ENCODE assay signal across 8 mouse cellular contexts in genomic region chr4:43493846-43494240, GRCm38 (mm10). TPM values are rescaled to one million over a fixed set of nuclear protein-coding genes. Genes with fewer than 3 reads are reported as not detected.
DNase-seq lines count a peak whose midpoint lies in the region; ATAC-seq and TF ChIP-seq lines count a peak whose summit lies in the region.

No protein-coding gene starts in this region.

- no peak for TF ChIP-seq POLR2A in liver, adult 2 months (IDR thresholded peaks at IDR 0.05; ENCODE audit: extremely low read depth, insufficient read depth, low read length)
- no peak for TF ChIP-seq POLR2A in cortical plate, adult 2 months (IDR thresholded peaks at IDR 0.05; ENCODE audit: extremely low read depth, insufficient read depth, low read length)

- peaks cover 5% of the 10 kb centered on the region for H3K4me1 ChIP-seq in liver, adult 2 months (ENCODE audit: control insufficient read depth, insufficient read depth, low read length)
- no peaks in the 10 kb centered on the region for H3K4me1 ChIP-seq in cortical plate, adult 2 months (ENCODE audit: control insufficient read depth, insufficient read depth, low read length)
- H3K4me1 ChIP-seq in hindbrain, postnatal 0 days (ENCODE audit: insufficient read depth, low read length), result peaks cover 4% of the 10 kb centered on the region
- peaks cover 32% of the 10 kb centered on the region for H3K4me1 ChIP-seq in neural tube, embryonic 13.5 days (replicated peaks)

- no peaks in the 10 kb centered on the region for H3K27me3 ChIP-seq in liver, adult 2 months (ENCODE audit: control insufficient read depth, insufficient read depth, low read length)
- no peaks in the 10 kb centered on the region for H3K27me3 ChIP-seq in hindbrain, postnatal 0 days (ENCODE audit: insufficient read depth, low read length)
- H3K27me3 ChIP-seq in neural tube, embryonic 13.5 days, result no peaks in the 10 kb centered on the region

- no peaks in the 10 kb centered on the region for H3K36me3 ChIP-seq in liver, adult 2 months (ENCODE audit: control insufficient read depth, insufficient read depth, low read length)
- H3K36me3 ChIP-seq in hindbrain, postnatal 0 days (ENCODE audit: insufficient read depth, low read length), result no peaks in the 10 kb centered on the region; the same call in 1 of the 2 replicates
- peaks cover 8% of the 10 kb centered on the region; the same call in 1 of the 2 replicates for H3K36me3 ChIP-seq in neural tube, embryonic 13.5 days

- under 1% methylated on average over 9 of the region's 9 CpGs for WGBS in liver, adult 2 months
- WGBS in hindbrain, postnatal 0 days, result 0% methylated on average over 9 of the region's 9 CpGs
- 2% methylated on average over 9 of the region's 9 CpGs for WGBS in neural tube, embryonic 13.5 days

- intact Hi-C loops in left cerebral cortex, postnatal 10 days (cut with DNase I), result loop anchor here (5.0 kb wide), 2 partner anchors 33 to 63 kb away; no protein-coding TSS in a partner anchor

- H3K4me2 ChIP-seq in hindbrain, postnatal 0 days (ENCODE audit: low read depth, low read length), result peak overlapping the region; percentile 58
- H3K4me2 ChIP-seq in neural tube, embryonic 13.5 days, result peak overlapping the region; percentile 64

- H3K9me3 ChIP-seq in hindbrain, postnatal 0 days (ENCODE audit: low read length), result no peaks in the 10 kb centered on the region
- peaks cover 4% of the 10 kb centered on the region; the same call in 1 of the 2 replicates for H3K9me3 ChIP-seq in neural tube, embryonic 13.5 days

- peak overlapping the region; percentile 86 for H3K4me3 ChIP-seq in liver, adult 2 months (ENCODE audit: insufficient read depth, low read depth, low read length)
- H3K4me3 ChIP-seq in cortical plate, adult 2 months (ENCODE audit: insufficient read depth, low read length), result peak overlapping the region; percentile 80
- peak overlapping the region; percentile 79 for H3K4me3 ChIP-seq in hindbrain, postnatal 0 days (ENCODE audit: low read length)
- peak overlapping the region; percentile 65 for H3K4me3 ChIP-seq in neural tube, embryonic 13.5 days

- TF ChIP-seq CTCF in liver, adult 2 months (IDR thresholded peaks at IDR 0.05; ENCODE audit: low read depth, low read length), result no peak
- no peak for TF ChIP-seq CTCF in cortical plate, adult 2 months (IDR thresholded peaks at IDR 0.05; ENCODE audit: extremely low read depth, insufficient read depth, low read length)
- TF ChIP-seq CTCF in hindbrain, postnatal 0 days (IDR thresholded peaks at IDR 0.05; ENCODE audit: low read depth), result no peak

- DNase-seq in liver, adult 2 months (ENCODE audit: extremely low read depth, low read depth, low spot score), result peak; percentile 61
- no peak for DNase-seq in liver
- peak; percentile 37 for DNase-seq in hindbrain, postnatal 0 days (ENCODE audit: low spot score)
- DNase-seq in frontal cortex, postnatal 36 days (ENCODE audit: low spot score in 2 of 2), result no peak
- DNase-seq in left cerebral cortex, postnatal 10 days (ENCODE audit: extremely low spot score in 1 of 2, low spot score in 2 of 2), result no peak
- no peak for DNase-seq in spleen, adult 12 weeks (ENCODE audit: low spot score)

- ATAC-seq in hindbrain, postnatal 0 days, result no peak
- no peak for ATAC-seq in neural tube, embryonic 13.5 days (ENCODE audit: low read depth)

- H3K27ac ChIP-seq in liver, adult 2 months (replicated peaks; ENCODE audit: insufficient read depth, low read depth, low read length), result peak overlapping the region; percentile 75
- H3K27ac ChIP-seq in cortical plate, adult 2 months (ENCODE audit: insufficient read depth, low read length), result no peak overlapping the region
- H3K27ac ChIP-seq in hindbrain, postnatal 0 days, result peak overlapping the region; percentile 93
- peak overlapping the region; percentile 90 for H3K27ac ChIP-seq in neural tube, embryonic 13.5 days (replicated peaks)

- no peaks in the 10 kb centered on the region for H3K79me2 ChIP-seq in liver, adult 2 months (ENCODE audit: control insufficient read depth, insufficient read depth, low read length)

- peak overlapping the region; percentile 90 for H3K9ac ChIP-seq in liver, adult 2 months (ENCODE audit: low read depth, low read length)
- H3K9ac ChIP-seq in hindbrain, postnatal 0 days (replicated peaks; ENCODE audit: low read length), result peak overlapping the region; percentile 78
- peak overlapping the region; percentile 82 for H3K9ac ChIP-seq in neural tube, embryonic 13.5 days

RNA-seq across cellular contexts. Expression of gene Ccdc107, which starts 1.1 kb away (rescaled TPM):
- total RNA-seq in liver, adult 2 months (2014; rRNA removed), result 190 and 221 TPM in 2 replicates
- polyA plus RNA-seq in liver, adult 2 months (2012; rRNA removed), result 260 and 344 TPM in 2 replicates
- polyA plus RNA-seq in cortical plate, adult 2 months (2012; rRNA removed), result 75.7 and 82.6 TPM in 2 replicates
- total RNA-seq in hindbrain, postnatal 0 days (2014; rRNA removed), result 36.6 and 89.9 TPM in 2 replicates
- polyA plus RNA-seq in hindbrain, postnatal 0 days (2015; fragmentation: Nextera tagmentation; extraction: Ambion mirVana), result 104 and 108 TPM in 2 replicates
- 65.5 and 73.1 TPM in 2 replicates for polyA plus RNA-seq in neural tube, embryonic 13.5 days (2015; fragmentation: Nextera tagmentation; extraction: Ambion mirVana)
- 10 to 100 TPM; 31.1 to 32.5 TPM for total RNA-seq in left cerebral cortex, postnatal 10 days (2021)

RNA-seq across cellular contexts. Expression of gene Arhgef39, which starts 5.7 kb away (rescaled TPM):
- total RNA-seq in liver, adult 2 months (2014; rRNA removed), result 0.74 and 0.94 TPM in 2 replicates
- 0.81 and 1.4 TPM in 2 replicates for polyA plus RNA-seq in liver, adult 2 months (2012; rRNA removed)
- polyA plus RNA-seq in cortical plate, adult 2 months (2012; rRNA removed), result 0.55 and 2.7 TPM in 2 replicates
- 6.9 and 20.6 TPM in 2 replicates for total RNA-seq in hindbrain, postnatal 0 days (2014; rRNA removed)
- 4.5 and 8.0 TPM in 2 replicates for polyA plus RNA-seq in hindbrain, postnatal 0 days (2015; fragmentation: Nextera tagmentation; extraction: Ambion mirVana)
- polyA plus RNA-seq in neural tube, embryonic 13.5 days (2015; fragmentation: Nextera tagmentation; extraction: Ambion mirVana), result 10.0 and 10.4 TPM in 2 replicates
- 1 to 10 TPM; 1.1 to 1.4 TPM for total RNA-seq in left cerebral cortex, postnatal 10 days (2021)

RNA-seq across cellular contexts. Expression of gene Sit1, which starts 10.3 kb away (rescaled TPM):
- not detected in 2 replicates for total RNA-seq in liver, adult 2 months (2014; rRNA removed)
- 0.13 and 0.51 TPM in 2 replicates for polyA plus RNA-seq in liver, adult 2 months (2012; rRNA removed)
- polyA plus RNA-seq in cortical plate, adult 2 months (2012; rRNA removed), result 0.08 TPM in 1 of 2 replicates, not detected in the other
- 0.90 TPM in 1 of 2 replicates, not detected in the other for total RNA-seq in hindbrain, postnatal 0 days (2014; rRNA removed)
- not detected in 2 replicates for polyA plus RNA-seq in hindbrain, postnatal 0 days (2015; fragmentation: Nextera tagmentation; extraction: Ambion mirVana)
- polyA plus RNA-seq in neural tube, embryonic 13.5 days (2015; fragmentation: Nextera tagmentation; extraction: Ambion mirVana), result not detected in 2 replicates
- total RNA-seq in left cerebral cortex, postnatal 10 days (2021), result not detected

RNA-seq across cellular contexts. Expression of gene Car9, which starts 12.9 kb away (rescaled TPM):
- total RNA-seq in liver, adult 2 months (2014; rRNA removed), result 0.20 and 0.28 TPM in 2 replicates
- 0.14 and 0.20 TPM in 2 replicates for polyA plus RNA-seq in liver, adult 2 months (2012; rRNA removed)
- polyA plus RNA-seq in cortical plate, adult 2 months (2012; rRNA removed), result 0.32 and 0.61 TPM in 2 replicates
- total RNA-seq in hindbrain, postnatal 0 days (2014; rRNA removed), result 0.26 TPM in 1 of 2 replicates, not detected in the other
- 0.50 and 1.1 TPM in 2 replicates for polyA plus RNA-seq in hindbrain, postnatal 0 days (2015; fragmentation: Nextera tagmentation; extraction: Ambion mirVana)
- 0.33 and 0.56 TPM in 2 replicates for polyA plus RNA-seq in neural tube, embryonic 13.5 days (2015; fragmentation: Nextera tagmentation; extraction: Ambion mirVana)
- under 1 TPM in 1 of 2 experiments, not detected in 1; 0.45 TPM for total RNA-seq in left cerebral cortex, postnatal 10 days (2021)

RNA-seq across cellular contexts. Expression of gene Tpm2, which starts 29.7 kb away (rescaled TPM):
- total RNA-seq in liver, adult 2 months (2014; rRNA removed), result 1.8 and 8.4 TPM in 2 replicates
- 3.8 TPM in 2 replicates for polyA plus RNA-seq in liver, adult 2 months (2012; rRNA removed)
- 10.4 and 12.5 TPM in 2 replicates for polyA plus RNA-seq in cortical plate, adult 2 months (2012; rRNA removed)
- total RNA-seq in hindbrain, postnatal 0 days (2014; rRNA removed), result 2.4 and 5.9 TPM in 2 replicates
- polyA plus RNA-seq in hindbrain, postnatal 0 days (2015; fragmentation: Nextera tagmentation; extraction: Ambion mirVana), result 7.7 and 9.4 TPM in 2 replicates
- 29.0 and 77.1 TPM in 2 replicates for polyA plus RNA-seq in neural tube, embryonic 13.5 days (2015; fragmentation: Nextera tagmentation; extraction: Ambion mirVana)
- 1 to 10 TPM; 7.2 to 7.9 TPM for total RNA-seq in left cerebral cortex, postnatal 10 days (2021)

Comparison
In these comparisons a context has a peak if more than half of its experiments do, and no peak if none do; other contexts are left out.
1. DNase-seq: peak in liver, adult 2 months (single experiment) and hindbrain, postnatal 0 days (single experiment); none in liver (single experiment), frontal cortex, postnatal 36 days (0 of 2), left cerebral cortex, postnatal 10 days (0 of 2) and spleen, adult 12 weeks (single experiment).
2. Peak in every context shown above with its lines, with median percentiles within 50 percentile points of each other: H3K4me3 ChIP-seq and H3K9ac ChIP-seq.